Mouse (Mus musculus): ENCODE results near the gene Syndig1l. TPM values are rescaled to one million over a fixed set of nuclear protein-coding genes. Genes with fewer than 3 reads are reported as not detected.

Gene Syndig1l
- polyA plus RNA-seq, 1 experiment = not detected

DNA sequence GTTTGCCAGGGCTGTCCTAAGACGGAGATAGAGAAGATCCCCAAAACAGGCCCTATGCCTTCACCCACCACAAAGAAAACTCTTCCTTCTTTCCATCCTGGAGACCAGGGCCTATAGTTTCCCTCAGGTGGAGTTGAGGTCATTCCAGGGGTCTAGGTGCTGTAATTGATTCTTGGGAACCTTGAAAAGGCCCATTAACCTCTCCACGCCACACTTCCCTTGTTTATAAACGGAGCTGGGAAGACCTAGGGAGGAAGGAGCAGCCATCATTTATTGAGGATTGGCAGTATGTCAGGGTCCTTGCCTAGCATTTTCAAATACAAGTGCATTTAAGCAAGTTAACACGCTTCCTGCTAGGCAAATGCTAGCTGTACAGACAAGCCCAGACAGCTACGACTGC is 28.8 kb upstream of the Syndig1l start:
- H3ac ChIP-seq (ENCODE audit: control insufficient read depth, insufficient read length) = no peak overlapping the region
- no peaks in the 10 kb centered on the region for H3K79me2 ChIP-seq (ENCODE audit: control insufficient read depth, insufficient read depth)
- no peak overlapping the region for H3K4me2 ChIP-seq (ENCODE audit: low read depth)
- no peak overlapping the region for H3K4me3 ChIP-seq
- H3K36me3 ChIP-seq (ENCODE audit: control insufficient read depth, insufficient read depth) = no peaks in the 10 kb centered on the region
- H3K27me3 ChIP-seq (ENCODE audit: control insufficient read depth, insufficient read depth, insufficient read length) = peaks cover 16% of the 10 kb centered on the region
- TF ChIP-seq E2F4 (IDR thresholded peaks at IDR 0.05; ENCODE audit: insufficient read depth) (no peak), REST (IDR thresholded peaks at IDR 0.05; ENCODE audit: insufficient read depth, insufficient read length) (no peak), TCF3 (IDR thresholded peaks at IDR 0.05; ENCODE audit: insufficient read length, low read depth) (no peak), MYOG (IDR thresholded peaks at IDR 0.05; ENCODE audit: control insufficient read depth in 1 of 3, insufficient read depth in 1 of 3, insufficient read length in 2 of 3, low read depth in 2 of 3) (no peak), SRF (IDR thresholded peaks at IDR 0.05; ENCODE audit: control insufficient read depth, insufficient read length, low read depth) (no peak), CEBPB (IDR thresholded peaks at IDR 0.05; ENCODE audit: insufficient read depth, poor library complexity, severe bottlenecking) (no peak), MYOD1 (IDR thresholded peaks at IDR 0.05; ENCODE audit: control insufficient read depth in 1 of 3, insufficient read length in 2 of 3, low read depth in 2 of 3) (no peak), MAX (IDR thresholded peaks at IDR 0.05; ENCODE audit: low read depth) (no peak), POLR2A (IDR thresholded peaks at IDR 0.05; ENCODE audit: insufficient read length, low read depth) (no peak), POLR2AphosphoS2 (IDR thresholded peaks at IDR 0.05; ENCODE audit: insufficient read length, low read depth) (no peak), USF1 (IDR thresholded peaks at IDR 0.05; ENCODE audit: low read depth) (no peak), TCF12 (IDR thresholded peaks at IDR 0.05; ENCODE audit: insufficient read depth, poor library complexity, severe bottlenecking) (no peak)

DNA sequence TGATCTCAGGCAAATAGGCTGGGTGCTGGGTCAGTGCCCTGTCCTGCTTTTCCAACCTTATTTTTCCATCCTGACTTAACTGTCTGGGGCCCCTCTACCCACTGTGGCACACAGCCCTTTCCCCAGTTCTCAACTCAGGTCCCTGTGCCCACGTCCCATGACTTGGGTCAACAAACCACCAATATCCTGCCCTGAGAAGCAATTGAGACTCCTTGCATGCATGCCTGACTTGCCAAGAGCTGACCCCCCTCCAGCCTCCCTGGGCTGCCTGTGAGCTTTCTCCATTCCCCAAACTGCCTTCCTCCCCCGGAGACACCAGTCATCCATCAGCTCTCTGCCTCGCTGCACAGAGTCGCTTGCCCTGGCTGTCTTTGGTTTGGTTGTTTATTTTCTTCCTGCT is 28.4 kb upstream of the Syndig1l start:
- H3ac ChIP-seq (ENCODE audit: control insufficient read depth, insufficient read length) = no peak overlapping the region
- H3K79me2 ChIP-seq (ENCODE audit: control insufficient read depth, insufficient read depth) = no peaks in the 10 kb centered on the region
- TF ChIP-seq TCF12 (IDR thresholded peaks at IDR 0.05; ENCODE audit: insufficient read depth, poor library complexity, severe bottlenecking) (no peak), TCF3 (IDR thresholded peaks at IDR 0.05; ENCODE audit: insufficient read length, low read depth) (no peak), USF1 (IDR thresholded peaks at IDR 0.05; ENCODE audit: low read depth) (no peak), MYOG (IDR thresholded peaks at IDR 0.05; ENCODE audit: control insufficient read depth in 1 of 3, insufficient read depth in 1 of 3, insufficient read length in 2 of 3, low read depth in 2 of 3) (no peak), POLR2AphosphoS2 (IDR thresholded peaks at IDR 0.05; ENCODE audit: insufficient read length, low read depth) (no peak), MYOD1 (IDR thresholded peaks at IDR 0.05; ENCODE audit: control insufficient read depth in 1 of 3, insufficient read length in 2 of 3, low read depth in 2 of 3) (no peak)
- no peaks in the 10 kb centered on the region for H3K36me3 ChIP-seq (ENCODE audit: control insufficient read depth, insufficient read depth)
- H3K4me2 ChIP-seq (ENCODE audit: low read depth) = no peak overlapping the region
- H3K27me3 ChIP-seq (ENCODE audit: control insufficient read depth, insufficient read depth, insufficient read length) = peaks cover 12% of the 10 kb centered on the region
- no peak overlapping the region for H3K4me3 ChIP-seq

DNA sequence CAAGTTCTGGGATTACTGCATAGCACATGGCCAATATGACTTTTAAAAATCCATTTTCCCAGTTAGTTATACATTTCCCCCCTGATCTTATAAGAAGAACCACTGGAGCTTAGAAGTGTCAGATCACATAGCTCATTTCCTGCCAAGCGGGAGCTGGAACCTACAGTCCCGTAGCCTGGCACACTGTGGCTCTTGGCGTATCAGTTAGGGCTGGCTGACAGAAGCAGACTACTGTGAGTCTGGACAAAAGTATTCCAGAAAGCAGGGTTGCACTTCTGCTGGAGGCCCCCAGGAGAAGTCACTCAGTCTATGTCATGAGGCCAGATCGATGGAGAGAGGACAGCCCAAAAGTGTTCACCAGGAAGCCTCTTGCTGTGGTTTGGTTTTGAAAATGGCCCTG is 27.8 kb upstream of the Syndig1l start:
- Histone ChIP-seq H3ac (ENCODE audit: control insufficient read depth, insufficient read length) (no peak overlapping the region), H3K4me2 (ENCODE audit: low read depth) (no peak overlapping the region), H3K27me3 (ENCODE audit: control insufficient read depth, insufficient read depth, insufficient read length) (peaks cover 10% of the 10 kb centered on the region), H3K79me2 (ENCODE audit: control insufficient read depth, insufficient read depth) (no peaks in the 10 kb centered on the region), H3K4me3 (no peak overlapping the region), H3K36me3 (ENCODE audit: control insufficient read depth, insufficient read depth) (no peaks in the 10 kb centered on the region)
- no peak for TF ChIP-seq TCF3 (IDR thresholded peaks at IDR 0.05; ENCODE audit: insufficient read length, low read depth)
- TF ChIP-seq POLR2A (IDR thresholded peaks at IDR 0.05; ENCODE audit: insufficient read length, low read depth) = no peak
- no peak for TF ChIP-seq POLR2AphosphoS2 (IDR thresholded peaks at IDR 0.05; ENCODE audit: insufficient read length, low read depth)
- TF ChIP-seq MYOG (IDR thresholded peaks at IDR 0.05; ENCODE audit: control insufficient read depth in 1 of 3, insufficient read depth in 1 of 3, insufficient read length in 2 of 3, low read depth in 2 of 3) = no peak
- no peak for TF ChIP-seq SRF (IDR thresholded peaks at IDR 0.05; ENCODE audit: control insufficient read depth, insufficient read length, low read depth)
- no peak for TF ChIP-seq TCF12 (IDR thresholded peaks at IDR 0.05; ENCODE audit: insufficient read depth, poor library complexity, severe bottlenecking)
- TF ChIP-seq REST (IDR thresholded peaks at IDR 0.05; ENCODE audit: insufficient read depth, insufficient read length) = no peak

DNA sequence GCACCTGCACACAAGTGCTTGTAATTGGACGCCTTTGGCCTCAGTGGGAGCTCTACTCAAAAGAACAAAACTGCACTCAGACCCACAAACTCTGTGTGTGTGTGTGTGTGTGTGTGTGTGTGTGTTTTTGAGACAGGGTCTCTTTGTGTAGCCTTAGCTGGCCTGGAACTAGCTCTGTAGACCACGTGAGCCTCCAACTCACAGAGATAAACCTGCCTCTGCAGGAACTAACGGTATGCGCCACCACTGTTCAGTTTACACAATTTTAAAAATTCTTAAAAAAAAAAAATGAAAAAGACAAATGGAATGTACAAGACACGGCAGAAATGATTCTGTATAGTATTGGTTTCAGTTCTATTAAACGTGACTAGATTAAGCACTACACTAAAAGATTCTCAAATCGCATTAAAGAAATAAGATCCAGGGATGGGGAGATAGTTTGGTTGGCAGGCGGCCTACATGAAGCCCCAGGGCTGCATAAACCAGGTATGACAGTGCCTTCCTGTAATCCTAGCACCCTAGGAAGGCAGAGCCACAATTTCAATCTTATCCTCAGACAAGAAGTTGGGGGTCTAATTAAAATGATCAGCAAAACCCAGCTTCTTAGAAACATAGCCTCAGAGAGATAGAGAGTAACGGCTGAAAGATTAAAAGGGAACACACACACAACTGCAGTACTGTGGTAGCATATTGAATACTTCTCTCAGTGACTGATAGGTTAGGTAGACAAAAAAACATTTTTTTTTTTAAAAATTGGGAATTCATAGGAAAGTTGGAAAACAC is 20.0 kb upstream of the Syndig1l start:
- Histone ChIP-seq H3ac (ENCODE audit: control insufficient read depth, insufficient read length) (no peak overlapping the region), H3K4me3 (no peak overlapping the region), H3K27me3 (ENCODE audit: control insufficient read depth, insufficient read depth, insufficient read length) (peaks cover 4% of the 10 kb centered on the region), H3K36me3 (ENCODE audit: control insufficient read depth, insufficient read depth) (no peaks in the 10 kb centered on the region), H3K4me2 (ENCODE audit: low read depth) (no peak overlapping the region), H3K79me2 (ENCODE audit: control insufficient read depth, insufficient read depth) (no peaks in the 10 kb centered on the region)
- TF ChIP-seq E2F4 (IDR thresholded peaks at IDR 0.05; ENCODE audit: insufficient read depth) = no peak
- no peak for TF ChIP-seq REST (IDR thresholded peaks at IDR 0.05; ENCODE audit: insufficient read depth, insufficient read length)
- TF ChIP-seq TCF3 (IDR thresholded peaks at IDR 0.05; ENCODE audit: insufficient read length, low read depth) = no peak
- TF ChIP-seq CEBPB (IDR thresholded peaks at IDR 0.05; ENCODE audit: insufficient read depth, poor library complexity, severe bottlenecking) = no peak
- TF ChIP-seq USF1 (IDR thresholded peaks at IDR 0.05; ENCODE audit: low read depth) = no peak
- TF ChIP-seq TCF12 (IDR thresholded peaks at IDR 0.05; ENCODE audit: insufficient read depth, poor library complexity, severe bottlenecking) = no peak
- TF ChIP-seq MYOD1 (IDR thresholded peaks at IDR 0.05; ENCODE audit: control insufficient read depth in 1 of 3, insufficient read length in 2 of 3, low read depth in 2 of 3) = no peak
- no peak for TF ChIP-seq SRF (IDR thresholded peaks at IDR 0.05; ENCODE audit: control insufficient read depth, insufficient read length, low read depth)
- no peak for TF ChIP-seq POLR2A (IDR thresholded peaks at IDR 0.05; ENCODE audit: insufficient read length, low read depth)
- TF ChIP-seq POLR2AphosphoS2 (IDR thresholded peaks at IDR 0.05; ENCODE audit: insufficient read length, low read depth) = no peak

DNA sequence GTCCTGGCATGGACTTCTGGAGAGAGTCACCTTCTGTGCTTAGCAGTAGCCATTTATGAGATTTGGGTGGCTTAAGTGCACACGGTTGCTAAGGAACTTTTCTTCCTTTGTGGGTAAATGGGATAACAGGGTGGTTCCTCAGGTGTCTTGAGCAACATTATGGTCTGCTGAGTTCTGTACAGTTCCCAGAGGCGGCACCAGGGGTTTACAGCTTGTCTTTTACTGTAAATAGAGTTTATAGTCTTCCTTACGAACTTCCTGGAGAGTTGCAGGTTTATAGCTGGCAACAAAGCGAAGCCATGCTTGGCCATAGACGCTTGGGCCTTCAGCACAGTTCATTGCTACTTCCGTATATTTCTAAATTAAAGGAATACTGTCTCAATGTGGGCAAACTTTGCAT is 15.9 kb upstream of the Syndig1l start:
- H3K27me3 ChIP-seq (ENCODE audit: control insufficient read depth, insufficient read depth, insufficient read length) = peaks cover 15% of the 10 kb centered on the region
- no peak overlapping the region for H3K4me2 ChIP-seq (ENCODE audit: low read depth)
- no peak overlapping the region for H3ac ChIP-seq (ENCODE audit: control insufficient read depth, insufficient read length)
- TF ChIP-seq CEBPB (IDR thresholded peaks at IDR 0.05; ENCODE audit: insufficient read depth, poor library complexity, severe bottlenecking) (no peak), USF1 (IDR thresholded peaks at IDR 0.05; ENCODE audit: low read depth) (no peak), TCF3 (IDR thresholded peaks at IDR 0.05; ENCODE audit: insufficient read length, low read depth) (no peak)
- no peaks in the 10 kb centered on the region for H3K36me3 ChIP-seq (ENCODE audit: control insufficient read depth, insufficient read depth)
- no peaks in the 10 kb centered on the region for H3K79me2 ChIP-seq (ENCODE audit: control insufficient read depth, insufficient read depth)
- no peak overlapping the region for H3K4me3 ChIP-seq
